Mouse (Mus musculus) neural tube, postnatal 0 days (tissue): ENCODE results near the gene Lmo7. TPM values are rescaled to one million over a fixed set of nuclear protein-coding genes. Genes with fewer than 3 reads are reported as not detected.

Experiments
- polyA plus RNA-seq: library from polyadenylated mRNA; unstranded; fragments of >200 nt; fragmentation: Nextera tagmentation; extraction: Ambion mirVana; gene quantifications from 2 replicates; pipeline ENCODE4 v1.2.1, GENCODE M21; 2015

The Lmo7 gene
- 1.6 and 1.8 TPM in 2 replicates for polyA plus RNA-seq

DNA sequence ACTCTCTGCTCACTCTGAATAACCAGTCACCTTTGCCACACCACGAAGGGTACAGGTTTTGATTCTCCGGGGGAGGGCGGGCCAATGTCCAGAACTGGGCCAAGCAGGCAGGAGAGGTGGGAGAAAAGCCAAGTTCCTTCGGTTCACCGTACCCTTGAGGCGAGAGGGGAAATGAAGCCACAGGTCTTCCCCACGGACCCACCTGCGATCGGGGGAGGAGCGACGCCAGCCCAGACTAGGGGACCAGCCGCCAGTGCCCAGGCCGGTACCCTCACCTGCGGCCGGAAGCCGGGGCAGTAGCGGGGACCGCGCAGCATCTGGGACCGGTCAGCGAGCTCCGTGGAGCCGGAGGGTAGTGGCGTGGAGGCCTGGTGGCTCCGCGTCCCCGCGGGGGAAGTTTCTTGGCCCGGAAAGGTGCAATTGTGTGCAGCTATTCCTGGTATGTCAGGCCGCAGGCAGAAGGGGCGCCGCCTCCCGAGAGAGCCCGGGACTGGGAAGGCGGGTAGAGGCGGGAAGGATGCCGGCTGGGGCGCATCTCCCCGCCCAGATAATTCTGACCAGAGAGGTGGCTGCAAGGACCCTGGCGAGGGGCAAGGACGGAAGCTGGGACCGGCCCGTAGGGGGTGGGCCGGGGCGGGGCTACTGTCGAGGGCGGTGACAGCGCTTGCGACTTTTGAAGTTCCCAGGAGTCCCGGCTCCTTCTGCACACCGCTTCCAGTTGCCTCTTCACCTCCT, at the start of gene Lmo7, which contains the start of gene Gm9922:
Gene Lmo7 (plus strand): TSS at position 721 of the 735 bp plus-strand sequence.
Gene Gm9922 (minus strand): TSS at position 578 of the 735 bp plus-strand sequence.

Other genes with a start within 250 kb of the Lmo7 start
- 7.6 and 8.5 TPM in 2 replicates for gene Tbc1d4, start 120.8 kb upstream of the Lmo7 start, polyA plus RNA-seq
- 93.3 and 108 TPM in 2 replicates for gene Commd6, start 89.3 kb upstream of the Lmo7 start, polyA plus RNA-seq
- gene Uchl3, start 76.0 kb upstream of the Lmo7 start, polyA plus RNA-seq = 220 and 225 TPM in 2 replicates
- 0.83 and 0.84 TPM in 2 replicates for gene Gm9922, start 143 bp upstream of the Lmo7 start, polyA plus RNA-seq